In the genomic region with DNA sequence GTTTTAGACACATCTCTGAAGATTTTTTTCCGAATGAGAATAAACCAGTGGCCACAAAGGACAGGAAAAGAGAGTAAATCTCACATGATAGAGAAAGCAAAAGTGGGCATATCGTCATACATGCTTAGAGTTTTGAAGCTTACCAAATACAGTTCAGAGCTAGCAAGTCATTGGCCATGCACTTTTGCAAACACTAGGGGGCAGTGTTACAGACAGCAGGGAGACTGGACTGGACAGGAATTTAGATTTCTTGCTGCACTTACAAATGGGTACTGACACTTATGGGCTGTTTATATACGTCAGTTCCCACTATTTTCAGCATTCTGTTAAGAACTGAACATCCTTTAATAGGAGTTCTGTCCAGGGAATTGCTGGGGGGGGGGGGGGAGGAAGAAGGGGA, we compare ENCODE assay signal across 9 mouse cellular contexts.
A peak's percentile ranks its signal among the peaks of the same experiment; 100 is the strongest.
DNase-seq lines count a peak whose midpoint lies in the region; ATAC-seq and TF ChIP-seq lines count a peak whose summit lies in the region.
"Had no signal": no experiment of that assay in that cellular context is flagged by ENCODE, and none has a peak within 500 bp of the region (broad histone marks: within the 10 kb centered on the region; RNA-seq: fewer than 3 reads in every experiment).

No protein-coding gene starts in this region.

- no peak overlapping the region for H3K4me2 ChIP-seq in forebrain, embryonic 15.5 days (replicated peaks)
- no peak overlapping the region for H3K4me2 ChIP-seq in hindbrain, embryonic 14.5 days (replicated peaks)

- TF ChIP-seq POLR2A in lung, adult 2 months (IDR thresholded peaks at IDR 0.05; ENCODE audit: borderline replicate concordance, extremely low read depth, low read depth, low read length) = no peak

- H3K9me3 ChIP-seq in forebrain, embryonic 10.5 days = no peaks in the 10 kb centered on the region
- H3K9me3 ChIP-seq in forebrain, embryonic 15.5 days = no peaks in the 10 kb centered on the region
- no peaks in the 10 kb centered on the region for H3K9me3 ChIP-seq in hindbrain, embryonic 14.5 days (ENCODE audit: control insufficient read depth, low read length)

- no peak overlapping the region for H3K9ac ChIP-seq in forebrain, embryonic 15.5 days (replicated peaks)
- H3K9ac ChIP-seq in hindbrain, embryonic 14.5 days = no peak overlapping the region

- no peak for ATAC-seq in forebrain, embryonic 15.5 days (replicated peaks)
- no peak for ATAC-seq in hindbrain, embryonic 14.5 days (ENCODE audit: low FRiP score)

- H3K36me3 ChIP-seq in forebrain, embryonic 10.5 days (replicated peaks) = no peaks in the 10 kb centered on the region
- H3K36me3 ChIP-seq in forebrain, embryonic 15.5 days = no peaks in the 10 kb centered on the region
- no peaks in the 10 kb centered on the region for H3K36me3 ChIP-seq in hindbrain, embryonic 14.5 days (replicated peaks; ENCODE audit: control insufficient read depth, insufficient read depth)
- H3K36me3 ChIP-seq: G1E had no signal

- H3K4me3 ChIP-seq in forebrain, embryonic 10.5 days = no peak overlapping the region
- no peak overlapping the region for H3K4me3 ChIP-seq in forebrain, embryonic 15.5 days
- no peak overlapping the region for H3K4me3 ChIP-seq in hindbrain, embryonic 14.5 days (replicated peaks; ENCODE audit: low read length)
- no peak overlapping the region for H3K4me3 ChIP-seq in lung, adult 2 months (replicated peaks; ENCODE audit: extremely low read depth, low read depth, low read length)

- peaks cover 19% of the 10 kb centered on the region for H3K4me1 ChIP-seq in forebrain, embryonic 10.5 days
- peaks cover 24% of the 10 kb centered on the region for H3K4me1 ChIP-seq in forebrain, embryonic 15.5 days
- H3K4me1 ChIP-seq in hindbrain, embryonic 14.5 days (replicated peaks; ENCODE audit: control insufficient read depth, insufficient read depth, low read length) = peaks cover 21% of the 10 kb centered on the region
- peaks cover 5% of the 10 kb centered on the region; the same call in 1 of the 2 replicates for H3K4me1 ChIP-seq in lung, adult 2 months (ENCODE audit: control insufficient read depth, insufficient read depth, low read length)

- no peaks in the 10 kb centered on the region for H3K27me3 ChIP-seq in forebrain, embryonic 10.5 days (ENCODE audit: poor library complexity, severe bottlenecking)
- H3K27me3 ChIP-seq in forebrain, embryonic 15.5 days = no peaks in the 10 kb centered on the region
- no peaks in the 10 kb centered on the region for H3K27me3 ChIP-seq in hindbrain, embryonic 14.5 days (ENCODE audit: control insufficient read depth, insufficient read depth, low read length)

- 31% methylated on average over 3 of the region's 3 CpGs for WGBS in forebrain, embryonic 10.5 days
- 11% methylated on average over 3 of the region's 3 CpGs for WGBS in forebrain, embryonic 15.5 days
- WGBS in hindbrain, embryonic 14.5 days = 16% methylated on average over 3 of the region's 3 CpGs
- 5% methylated on average over 3 of the region's 3 CpGs for WGBS in lung, adult 2 months

- H3K27ac ChIP-seq in forebrain, embryonic 10.5 days = no peak overlapping the region
- no peak overlapping the region for H3K27ac ChIP-seq in forebrain, embryonic 15.5 days (replicated peaks)
- no peak overlapping the region for H3K27ac ChIP-seq in hindbrain, embryonic 14.5 days

- peak; percentile 64; the same call in 1 of the 2 replicates for TF ChIP-seq CTCF in lung, adult 2 months (IDR thresholded peaks at IDR 0.05; ENCODE audit: insufficient read depth, low read length)

- DNase-seq in forebrain, embryonic 10.5 days (ENCODE audit: extremely low spot score, low spot score) = peak; percentile 57
- peak; percentile 47 for DNase-seq in urinary bladder, postnatal 25 days (ENCODE audit: low spot score)
- DNase-seq in urinary bladder, postnatal 10 days (ENCODE audit: low spot score) = no peak
- peak; percentile 44 for DNase-seq in embryo, embryonic 11.5 days (ENCODE audit: low read depth, low spot score)
- DNase-seq in hindbrain, embryonic 14.5 days (ENCODE audit: low spot score) = peak; percentile 75
- no peak for DNase-seq in lung, adult 2 months
- peak; percentile 37 for DNase-seq in right cerebral cortex, postnatal 4 days

Comparison
In these comparisons a context has a peak if more than half of its experiments do, and no peak if none do; other contexts are left out.
1. DNase-seq: peak in forebrain, embryonic 10.5 days (single experiment), urinary bladder, postnatal 25 days (single experiment), embryo, embryonic 11.5 days (single experiment), hindbrain, embryonic 14.5 days (single experiment) and right cerebral cortex, postnatal 4 days (single experiment); none in urinary bladder, postnatal 10 days (single experiment) and lung, adult 2 months (single experiment).